Mouse (Mus musculus): ENCODE measurements around the gene Cdk18. TPM values are rescaled to one million over a fixed set of nuclear protein-coding genes. Genes with fewer than 3 reads are reported as not detected.

Gene Cdk18
- polyA plus RNA-seq, 1 experiment from 2014 or later = 3.7 TPM

GRCm38 (mm10) chr1:132065475-132066172 lies 73.9 kb downstream of the Cdk18 start:
- H3K27ac ChIP-seq = no peak overlapping the region
- H3K4me3 ChIP-seq = no peak overlapping the region
- 85% methylated on average over 8 of the region's 8 CpGs for WGBS
- H3K27me3 ChIP-seq (ENCODE audit: low read depth, poor library complexity, severe bottlenecking) = peaks cover 70% of the 10 kb centered on the region
- H3K9me3 ChIP-seq (replicated peaks) = no peaks in the 10 kb centered on the region
- H3K36me3 ChIP-seq = no peaks in the 10 kb centered on the region
- no peak for DNase-seq (ENCODE audit: low spot score)
- peaks cover 13% of the 10 kb centered on the region for H3K4me1 ChIP-seq

- Histone ChIP-seq H3K4me3 (no peak overlapping the region), H3K9me3 (replicated peaks) (no peaks in the 10 kb centered on the region), H3K27me3 (ENCODE audit: low read depth, poor library complexity, severe bottlenecking) (peaks cover 65% of the 10 kb centered on the region), H3K4me1 (peaks cover 11% of the 10 kb centered on the region), H3K27ac (no peak overlapping the region), H3K36me3 (no peaks in the 10 kb centered on the region)
- DNase-seq (ENCODE audit: low spot score) = no peak
- 63% methylated on average over 1 of the region's 1 CpGs for WGBS
These were observed 74.5 kb downstream of the Cdk18 start for GRCm38 (mm10) chr1:132065001-132065400.

GRCm38 (mm10) chr1:132063096-132063495 lies 76.4 kb downstream of the Cdk18 start:
- Histone ChIP-seq H3K27ac (no peak overlapping the region), H3K36me3 (no peaks in the 10 kb centered on the region), H3K27me3 (ENCODE audit: low read depth, poor library complexity, severe bottlenecking) (peaks cover 46% of the 10 kb centered on the region), H3K9me3 (replicated peaks) (no peaks in the 10 kb centered on the region), H3K4me3 (no peak overlapping the region), H3K4me1 (peaks cover 11% of the 10 kb centered on the region)
- WGBS = 89% methylated on average over 4 of the region's 4 CpGs
- DNase-seq (ENCODE audit: low spot score) = no peak

Other genes starting within 250 kb of the Cdk18 start
- 97.8 and 110 TPM in 2 replicates for gene Nucks1, start 229.2 kb downstream of the Cdk18 start, polyA plus RNA-seq (2016; fragmentation: Nextera tagmentation; extraction: Ambion mirVana)
- gene Slc45a3, start 176.7 kb downstream of the Cdk18 start, polyA plus RNA-seq (2016; fragmentation: Nextera tagmentation; extraction: Ambion mirVana) = 1.7 and 2.0 TPM in 2 replicates
- gene Elk4, start 132.1 kb downstream of the Cdk18 start, polyA plus RNA-seq (2016; fragmentation: Nextera tagmentation; extraction: Ambion mirVana) = 10.6 and 15.2 TPM in 2 replicates
- 9.5 and 13.4 TPM in 2 replicates for gene Mfsd4a, start 71.6 kb downstream of the Cdk18 start, polyA plus RNA-seq (2016; fragmentation: Nextera tagmentation; extraction: Ambion mirVana)
- 1.3 and 1.7 TPM in 2 replicates for gene Lemd1, start 51.7 kb upstream of the Cdk18 start, polyA plus RNA-seq (2016; fragmentation: Nextera tagmentation; extraction: Ambion mirVana)
- 0.64 and 0.65 TPM in 2 replicates for gene AC124108.1, start 51.8 kb upstream of the Cdk18 start, polyA plus RNA-seq (2016; fragmentation: Nextera tagmentation; extraction: Ambion mirVana)
- not detected in 2 replicates for gene Gm10188, start 90.1 kb upstream of the Cdk18 start, polyA plus RNA-seq (2016; fragmentation: Nextera tagmentation; extraction: Ambion mirVana)
- gene Klhdc8a, start 158.9 kb upstream of the Cdk18 start, polyA plus RNA-seq (2016; fragmentation: Nextera tagmentation; extraction: Ambion mirVana) = not detected in 2 replicates
- gene Nuak2, start 176.4 kb upstream of the Cdk18 start, polyA plus RNA-seq (2016; fragmentation: Nextera tagmentation; extraction: Ambion mirVana) = 0.84 and 0.92 TPM in 2 replicates

Measured in limb, embryonic 10.5 days (tissue).